Mouse (Mus musculus) forebrain, postnatal 0 days (tissue): ENCODE measurements around the gene Eif4a1. TPM values are rescaled to one million over a fixed set of nuclear protein-coding genes. Genes with fewer than 3 reads are reported as not detected.
A peak's percentile ranks its signal among the peaks of the same experiment; 100 is the strongest.

Source experiments
- ATAC-seq: fragments of 200-750 bp; cut with Nextera tagmentation; 2 replicates; pipeline ENCODE4 v1.8.0; 2017; ENCODE audit warnings: mild to moderate bottlenecking, moderate library complexity
- DNase-seq: peaks from one replicate; pipeline ENCODE4 v3.0.0-alpha.2; 2015
- H3K27ac ChIP-seq: fragments of 300-500 bp; sonication (generic); 2 replicates; pipeline ENCODE4 v1.5.1; 2014; ENCODE audit warnings: low read depth, mild to moderate bottlenecking, antibody characterized with exemption, low read length, moderate library complexity, mixed read lengths
- H3K27me3 ChIP-seq: fragments of 300-500 bp; sonication (generic); 2 replicates; pipeline ENCODE4 v1.6.1; 2014; ENCODE audit warnings: mild to moderate bottlenecking, low read length, mixed read lengths; ENCODE audit not compliant: insufficient read depth
- H3K36me3 ChIP-seq: fragments of 300-500 bp; sonication (generic); 2 replicates; pipeline ENCODE4 v1.6.1; 2014; ENCODE audit warnings: mild to moderate bottlenecking, moderate library complexity; ENCODE audit not compliant: insufficient read depth
- H3K4me1 ChIP-seq: fragments of 300-500 bp; sonication (generic); 2 replicates; pipeline ENCODE4 v1.6.1; 2014; ENCODE audit warnings: antibody characterized with exemption; ENCODE audit not compliant: insufficient read depth
- H3K4me2 ChIP-seq: fragments of 300-500 bp; sonication (generic); 2 replicates; pipeline ENCODE4 v1.6.1; 2014; ENCODE audit warnings: low read depth, mild to moderate bottlenecking, moderate library complexity
- H3K4me3 ChIP-seq: fragments of 300-500 bp; sonication (generic); 2 replicates; pipeline ENCODE4 v1.5.1; 2014; ENCODE audit warnings: low read depth, low read length, mixed read lengths
- H3K9ac ChIP-seq: fragments of 300-500 bp; sonication (generic); 2 replicates; pipeline ENCODE4 v1.6.1; 2014; ENCODE audit warnings: mild to moderate bottlenecking
- H3K9me3 ChIP-seq: fragments of 300-500 bp; sonication (generic); 2 replicates; pipeline ENCODE4 v1.6.1; 2016; ENCODE audit warnings: low read length
- CTCF ChIP-seq: sonication (generic); IDR thresholded peaks from 2 replicates; pipeline ENCODE4 v1.5.1; 2016; ENCODE audit warnings: antibody characterized with exemption, control low read depth, low read depth
- WGBS: fragments of 180-500 bp; shearing (Covaris S2); extraction: QIAGEN DNeasy Blood & Tissue Kit; methylation state at CpG from one replicate; pipeline ENCODE4 v1.1.7; 2014; 5-methylcytosine and 5-hydroxymethylcytosine counted together
- polyA plus RNA-seq: library from polyadenylated mRNA; unstranded; fragments of >200 nt; fragmentation: Nextera tagmentation; extraction: Ambion mirVana; gene quantifications from 2 replicates; pipeline ENCODE4 v1.2.1, GENCODE M21; 2015
- total RNA-seq: library from RNA; depleted of rRNA; stranded (reverse); fragments of >200 nt; gene quantifications from 2 replicates; pipeline ENCODE4 v1.2.3, GENCODE M21; 2014

The Eif4a1 gene
- total and polyA plus RNA-seq, 2 experiments from 2014 or later, result 614 to 1,003 TPM

- Histone ChIP-seq H3K4me1 (peaks cover 4% of the 10 kb centered on the region), H3K4me3 (no peak overlapping the region), H3K9me3 (no peaks in the 10 kb centered on the region), H3K27me3 (no peaks in the 10 kb centered on the region), H3K4me2 (no peak overlapping the region), H3K27ac (peak overlapping the region; percentile 97; the same call in 1 of the 2 replicates), H3K36me3 (peaks cover 52% of the 10 kb centered on the region), H3K9ac (no peak overlapping the region)
- no peak for TF ChIP-seq CTCF
- ATAC-seq (no peak), DNase-seq (no peak)
- 78% methylated on average over 6 of the region's 6 CpGs for WGBS
Measured at GRCm38 (mm10) chr11:69663795-69664194, 8.4 kb downstream of the Eif4a1 start.

DNA sequence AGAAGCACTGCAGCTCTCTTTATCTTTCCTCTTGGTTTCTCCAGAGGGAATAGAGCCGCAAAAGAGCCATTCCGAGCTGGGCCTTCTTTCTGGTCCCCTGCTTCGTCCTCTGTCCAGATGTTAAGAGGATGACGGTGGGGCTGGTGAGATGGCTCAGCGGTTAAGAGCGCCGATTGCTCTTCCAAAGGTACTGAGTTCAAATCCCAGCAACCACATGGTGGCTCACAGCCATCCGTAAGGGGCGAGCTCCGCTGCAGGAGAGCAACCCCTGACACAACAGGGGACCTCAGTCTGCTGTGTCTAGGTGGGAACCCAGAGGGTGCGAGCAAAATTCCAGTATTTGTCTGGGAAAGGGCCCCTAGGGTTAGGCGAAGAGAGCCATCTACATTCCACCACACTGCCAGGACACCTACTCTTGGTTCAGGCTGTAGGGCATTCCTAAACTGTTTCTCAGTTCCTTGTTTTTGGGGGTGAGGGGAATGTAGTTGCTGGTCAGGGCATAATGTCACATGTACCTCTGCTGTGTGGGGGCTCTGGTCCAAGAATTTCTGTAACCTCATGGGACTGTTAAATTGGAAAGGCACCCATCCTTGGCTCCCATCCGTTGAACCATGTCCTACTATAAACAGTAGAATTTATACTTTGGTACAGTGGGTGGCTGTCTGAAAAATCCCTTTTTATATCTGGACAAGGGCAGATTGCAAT is 9.1 kb downstream of the Eif4a1 start:
- DNase-seq (no peak), ATAC-seq (no peak)
- Histone ChIP-seq H3K4me2 (peak overlapping the region; percentile 48), H3K36me3 (peaks cover 52% of the 10 kb centered on the region), H3K4me1 (peaks cover 4% of the 10 kb centered on the region), H3K27me3 (no peaks in the 10 kb centered on the region), H3K27ac (peak overlapping the region; percentile 97), H3K9ac (peak overlapping the region; percentile 70), H3K9me3 (no peaks in the 10 kb centered on the region), H3K4me3 (peak overlapping the region; percentile 55)
- WGBS, result 70% methylated on average over 13 of the region's 13 CpGs
- no peak for TF ChIP-seq CTCF

- peaks cover 4% of the 10 kb centered on the region for H3K4me1 ChIP-seq
- ATAC-seq (peak; percentile 97), DNase-seq (peak; percentile 99)
- TF ChIP-seq CTCF, result peak; percentile 71
- peaks cover 52% of the 10 kb centered on the region for H3K36me3 ChIP-seq
- H3K9me3 ChIP-seq, result no peaks in the 10 kb centered on the region
- H3K9ac ChIP-seq, result peak within 1 kb of the TSS; percentile 70
- peak within 1 kb of the TSS; percentile 48 for H3K4me2 ChIP-seq
- H3K27me3 ChIP-seq, result no peaks in the 10 kb centered on the region
- peak within 1 kb of the TSS; percentile 55 for H3K4me3 ChIP-seq
- peak within 1 kb of the TSS; percentile 97 for H3K27ac ChIP-seq
- 1% methylated on average over 48 of the region's 48 CpGs for WGBS
Measured at GRCm38 (mm10) chr11:69662213-69662966, 9.8 kb downstream of the Eif4a1 start, which contains the start of gene Mpdu1. Mpdu1 (minus strand) TSS chr11:69662642.

- TF ChIP-seq CTCF, result no peak
- ATAC-seq, result no peak
- DNase-seq, result no peak
Measured at GRCm38 (mm10) chr11:69661221-69661881, 10.9 kb downstream of the Eif4a1 start.

GRCm38 (mm10) chr11:69657462-69657881 is 14.8 kb downstream of the Eif4a1 start:
- H3K9ac ChIP-seq, result no peak overlapping the region
- WGBS, result 85% methylated on average over 15 of the region's 15 CpGs
- ATAC-seq, result no peak
- no peak for TF ChIP-seq CTCF
- H3K4me3 ChIP-seq, result no peak overlapping the region
- H3K4me2 ChIP-seq, result no peak overlapping the region
- no peak for DNase-seq
- no peaks in the 10 kb centered on the region for H3K9me3 ChIP-seq
- peaks cover 45% of the 10 kb centered on the region for H3K36me3 ChIP-seq
- peaks cover 4% of the 10 kb centered on the region; the same call in 1 of the 2 replicates for H3K4me1 ChIP-seq
- H3K27ac ChIP-seq, result no peak overlapping the region
- no peaks in the 10 kb centered on the region for H3K27me3 ChIP-seq

More at GRCm38 (mm10) chr11:69661221-69661881, 10.9 kb downstream of the Eif4a1 start:
- no peak overlapping the region for H3K27ac ChIP-seq
- 66% methylated on average over 3 of the region's 3 CpGs for WGBS
- no peaks in the 10 kb centered on the region for H3K27me3 ChIP-seq
- H3K9me3 ChIP-seq, result no peaks in the 10 kb centered on the region
- H3K36me3 ChIP-seq, result peaks cover 53% of the 10 kb centered on the region
- peaks cover 4% of the 10 kb centered on the region for H3K4me1 ChIP-seq
- peak overlapping the region; percentile 48 for H3K4me2 ChIP-seq
- H3K4me3 ChIP-seq, result peak overlapping the region; percentile 55
- H3K9ac ChIP-seq, result 0 out of 2 replicates have a peak overlapping the region, but pooled peaks have one; percentile 70

DNA sequence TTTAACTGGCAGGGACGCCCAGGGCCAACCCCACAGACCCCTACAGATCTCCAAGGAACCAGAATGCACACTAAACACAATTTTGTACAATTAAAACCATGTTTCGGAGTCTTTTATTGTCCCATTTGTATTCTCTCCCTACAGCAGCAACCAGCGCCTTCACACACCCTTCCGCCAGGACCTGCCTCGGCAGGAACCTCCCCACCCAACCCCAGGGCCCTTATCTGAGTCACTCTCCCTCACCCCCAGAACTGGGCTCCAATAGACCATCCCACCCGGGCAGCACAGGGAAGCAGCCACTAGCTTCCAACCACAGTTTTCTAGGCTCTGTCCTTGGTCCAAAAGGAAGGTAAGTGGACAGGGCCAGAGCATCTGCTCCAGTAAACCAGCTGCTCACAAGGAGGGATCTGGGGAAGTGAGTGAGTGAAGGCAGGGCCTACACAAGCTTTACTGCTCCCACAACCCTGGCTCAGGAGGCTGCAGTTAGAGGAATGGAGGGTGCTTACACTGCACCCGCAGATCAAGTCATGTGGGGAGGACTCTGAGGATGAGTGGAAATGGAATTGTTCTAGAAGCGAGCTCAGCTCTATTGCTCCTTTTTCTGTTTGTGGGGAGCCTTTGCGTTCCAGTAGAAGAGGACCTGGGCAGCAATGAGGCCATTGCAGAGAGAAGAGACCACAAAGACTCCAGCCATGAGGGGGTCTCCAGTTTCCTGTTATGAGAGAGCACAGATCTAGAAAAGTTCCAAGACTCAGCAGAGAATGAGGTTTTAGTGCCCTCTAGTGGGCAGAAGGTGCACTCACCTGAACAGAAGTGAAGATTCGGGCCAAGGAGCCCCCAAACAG is 15.4 kb downstream of the Eif4a1 start:
- peaks cover 4% of the 10 kb centered on the region; the same call in 1 of the 2 replicates for H3K4me1 ChIP-seq
- H3K9me3 ChIP-seq, result no peaks in the 10 kb centered on the region
- peaks cover 51% of the 10 kb centered on the region for H3K36me3 ChIP-seq
- peak; percentile 83 for TF ChIP-seq CTCF
- no peaks in the 10 kb centered on the region for H3K27me3 ChIP-seq
- H3K27ac ChIP-seq, result no peak overlapping the region
- no peak overlapping the region for H3K9ac ChIP-seq
- no peak overlapping the region for H3K4me3 ChIP-seq
- peak; percentile 46; the same call in 1 of the 2 replicates for ATAC-seq
- 80% methylated on average over 10 of the region's 10 CpGs for WGBS
- no peak overlapping the region for H3K4me2 ChIP-seq
- DNase-seq, result peak; percentile 83
